Mouse (Mus musculus): ENCODE measurements around the gene Hist1h2bb. TPM values are rescaled to one million over a fixed set of nuclear protein-coding genes. Genes with fewer than 3 reads are reported as not detected.
"Not testable (repeated sequence)": the region's sequence is repeated elsewhere in the genome, so short reads cannot be mapped to it uniquely, and the experiment has no call there.

Gene Hist1h2bb
- polyA plus RNA-seq, 1 experiment from 2014 or later: not detected

GRCm38 (mm10) chr13:23749563-23750121 is 3.1 kb downstream of the Hist1h2bb start:
- H3K79me2 ChIP-seq (ENCODE audit: inconsistent target): no peaks in the 10 kb centered on the region
- 97% methylated on average over 5 of the region's 5 CpGs for WGBS (ENCODE audit: missing documents)
- H3K36me3 ChIP-seq (ENCODE audit: inconsistent target): no peaks in the 10 kb centered on the region
- no peak overlapping the region for H3K4me3 ChIP-seq (ENCODE audit: inconsistent target)
- H3K27ac ChIP-seq: peak overlapping the region; percentile 55

DNA sequence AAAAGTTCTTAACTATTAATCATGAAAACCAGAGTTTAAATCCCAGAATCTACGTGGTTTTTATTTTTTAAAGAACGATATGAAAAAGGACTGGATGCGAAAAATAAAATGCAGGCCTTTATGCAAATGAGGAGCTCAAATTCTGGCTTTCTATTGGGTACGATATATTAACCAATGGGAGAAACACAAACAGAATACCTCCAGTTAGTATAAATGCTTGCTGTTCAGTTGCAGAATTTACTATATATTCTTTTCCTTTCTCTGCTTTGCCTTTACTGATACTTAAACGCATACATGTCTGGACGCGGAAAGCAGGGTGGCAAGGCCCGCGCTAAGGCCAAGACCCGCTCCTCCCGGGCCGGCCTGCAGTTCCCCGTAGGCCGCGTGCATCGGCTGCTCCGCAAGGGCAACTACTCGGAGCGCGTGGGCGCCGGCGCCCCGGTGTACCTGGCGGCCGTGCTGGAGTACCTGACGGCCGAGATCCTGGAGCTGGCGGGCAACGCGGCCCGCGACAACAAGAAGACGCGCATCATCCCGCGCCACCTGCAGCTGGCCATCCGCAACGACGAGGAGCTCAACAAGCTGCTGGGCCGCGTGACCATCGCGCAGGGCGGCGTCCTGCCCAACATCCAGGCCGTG is 4.4 kb downstream of the Hist1h2bb start, which contains the start of gene Hist1h2ab:
Gene Hist1h2ab (plus strand): TSS at position 288 of the 639 bp plus-strand sequence.
- not testable (repeated sequence) for H3K36me3 ChIP-seq (ENCODE audit: inconsistent target); H3K79me2 ChIP-seq (ENCODE audit: inconsistent target)
- peak within 1 kb of the TSS; percentile 80 for H3K27ac ChIP-seq
- H3K4me3 ChIP-seq (ENCODE audit: inconsistent target): peak within 1 kb of the TSS; percentile 10; the same call in 1 of the 2 replicates
- WGBS (ENCODE audit: missing documents): 3% methylated on average over 13 of the region's 47 CpGs

- 0% methylated on average over 11 of the region's 11 CpGs for WGBS (ENCODE audit: missing documents)
- Histone ChIP-seq H3K79me2 (ENCODE audit: inconsistent target) (no peaks in the 10 kb centered on the region), H3K27ac (peak overlapping the region; percentile 80), H3K36me3 (ENCODE audit: inconsistent target) (no peaks in the 10 kb centered on the region), H3K4me3 (ENCODE audit: inconsistent target) (peak overlapping the region; percentile 10; the same call in 1 of the 2 replicates)
Measured at GRCm38 (mm10) chr13:23751478-23751956, 5.0 kb downstream of the Hist1h2bb start.

DNA sequence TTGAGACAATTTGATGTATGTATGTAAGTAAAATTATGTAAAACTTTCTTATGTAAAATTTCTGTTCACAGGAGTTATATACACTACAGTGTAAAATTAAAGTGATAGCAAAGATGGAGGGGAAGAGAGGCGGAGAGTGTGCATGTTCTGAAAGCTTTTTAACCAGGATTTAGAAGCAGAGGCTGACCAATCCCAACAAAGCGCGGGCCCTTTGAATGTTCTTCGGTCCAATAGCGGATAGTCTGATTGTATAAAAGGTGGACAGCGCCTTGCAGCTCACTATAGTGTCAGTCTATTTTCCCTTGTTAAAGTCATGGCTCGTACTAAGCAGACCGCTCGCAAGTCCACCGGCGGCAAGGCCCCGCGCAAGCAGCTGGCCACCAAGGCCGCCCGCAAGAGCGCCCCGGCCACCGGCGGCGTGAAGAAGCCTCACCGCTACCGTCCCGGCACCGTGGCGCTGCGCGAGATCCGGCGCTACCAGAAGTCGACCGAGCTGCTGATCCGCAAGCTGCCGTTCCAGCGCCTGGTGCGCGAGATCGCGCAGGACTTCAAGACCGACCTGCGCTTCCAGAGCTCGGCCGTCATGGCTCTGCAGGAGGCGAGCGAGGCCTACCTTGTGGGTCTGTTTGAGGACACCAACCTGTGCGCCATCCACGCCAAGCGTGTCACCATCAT is 5.7 kb downstream of the Hist1h2bb start, which contains the start of gene Hist1h3b:
Gene Hist1h3b (plus strand): TSS at position 201 of the 675 bp plus-strand sequence.
- peak within 1 kb of the TSS; percentile 80 for H3K27ac ChIP-seq
- H3K79me2 ChIP-seq (ENCODE audit: inconsistent target); H3K36me3 ChIP-seq (ENCODE audit: inconsistent target): not testable (repeated sequence)
- WGBS (ENCODE audit: missing documents): 3% methylated on average over 12 of the region's 47 CpGs
- peak within 1 kb of the TSS; percentile 14 for H3K4me3 ChIP-seq (ENCODE audit: inconsistent target)

DNA sequence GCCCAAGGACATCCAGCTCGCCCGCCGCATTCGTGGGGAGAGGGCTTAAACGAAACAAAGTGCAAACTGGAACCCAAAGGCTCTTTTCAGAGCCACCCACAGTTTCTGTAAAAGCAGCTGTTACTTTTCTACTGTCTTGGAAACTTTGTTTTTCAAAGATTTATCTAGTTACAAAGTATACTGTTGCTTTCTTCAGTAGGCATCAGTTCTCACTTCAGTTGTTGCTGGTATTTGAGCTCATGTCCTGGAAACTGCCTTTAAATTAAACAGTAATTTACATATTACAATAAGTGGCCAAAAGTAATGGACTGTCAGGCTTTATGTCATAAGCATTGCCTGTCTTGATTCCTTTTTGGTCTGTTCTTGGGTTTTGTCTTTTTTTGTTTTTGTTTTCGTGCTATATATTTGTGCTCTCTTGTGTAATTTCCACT is 6.2 kb downstream of the Hist1h2bb start:
- WGBS (ENCODE audit: missing documents): 23% methylated on average over 6 of the region's 6 CpGs
- peak overlapping the region; percentile 47 for H3K27ac ChIP-seq
- H3K4me3 ChIP-seq (ENCODE audit: inconsistent target): peak overlapping the region; percentile 14

DNA sequence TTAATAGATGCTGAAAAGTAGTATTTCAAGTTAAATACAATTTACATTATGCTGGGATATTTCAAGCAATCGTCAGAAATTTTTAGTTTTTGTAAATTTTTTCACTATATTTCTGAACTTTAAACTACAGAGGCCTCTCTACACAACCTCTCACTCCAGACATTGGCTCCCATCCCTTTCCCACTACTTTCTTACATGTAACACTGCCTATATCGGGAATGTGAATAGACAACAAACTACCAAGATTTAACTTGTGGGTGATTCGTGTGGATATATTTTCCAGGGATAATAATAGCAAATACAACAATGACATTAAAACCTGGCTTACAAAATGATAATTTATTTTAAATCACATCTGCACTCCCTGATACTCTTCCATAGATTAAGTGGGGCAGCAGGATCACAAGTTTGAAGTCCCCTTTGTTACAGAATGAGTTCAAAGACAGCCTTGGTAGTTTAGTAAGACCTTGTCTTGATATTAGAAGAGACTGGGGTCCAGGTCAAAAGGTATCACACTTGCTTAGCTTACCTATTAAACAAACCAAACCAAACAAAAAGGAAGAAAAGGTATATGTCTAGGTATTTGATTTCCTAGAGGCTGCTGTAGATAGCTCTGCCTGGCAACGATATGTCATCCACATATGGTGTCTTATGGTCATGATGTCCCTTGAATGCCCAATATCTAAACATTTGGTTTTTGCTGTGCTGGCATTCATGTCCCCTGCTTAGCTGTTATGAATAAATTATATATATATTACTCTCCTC is 7.0 kb downstream of the Hist1h2bb start:
- H3K27ac ChIP-seq: peak overlapping the region; percentile 47
- H3K36me3 ChIP-seq (ENCODE audit: inconsistent target): no peaks in the 10 kb centered on the region
- 75% methylated on average over 4 of the region's 4 CpGs for WGBS (ENCODE audit: missing documents)
- no peaks in the 10 kb centered on the region for H3K79me2 ChIP-seq (ENCODE audit: inconsistent target)
- H3K4me3 ChIP-seq (ENCODE audit: inconsistent target): peak overlapping the region; percentile 14

More for the DNA sequence above, 6.2 kb downstream of the Hist1h2bb start:
- Histone ChIP-seq H3K36me3 (ENCODE audit: inconsistent target) (no peaks in the 10 kb centered on the region), H3K79me2 (ENCODE audit: inconsistent target) (no peaks in the 10 kb centered on the region)

- H3K4me3 ChIP-seq (ENCODE audit: inconsistent target): no peak overlapping the region
- no peaks in the 10 kb centered on the region for H3K79me2 ChIP-seq (ENCODE audit: inconsistent target)
- H3K27ac ChIP-seq: 0 out of 2 replicates have a peak overlapping the region, but pooled peaks have one; percentile 24
- no peaks in the 10 kb centered on the region for H3K36me3 ChIP-seq (ENCODE audit: inconsistent target)
Measured at GRCm38 (mm10) chr13:23755000-23755399, 8.5 kb downstream of the Hist1h2bb start.

DNA sequence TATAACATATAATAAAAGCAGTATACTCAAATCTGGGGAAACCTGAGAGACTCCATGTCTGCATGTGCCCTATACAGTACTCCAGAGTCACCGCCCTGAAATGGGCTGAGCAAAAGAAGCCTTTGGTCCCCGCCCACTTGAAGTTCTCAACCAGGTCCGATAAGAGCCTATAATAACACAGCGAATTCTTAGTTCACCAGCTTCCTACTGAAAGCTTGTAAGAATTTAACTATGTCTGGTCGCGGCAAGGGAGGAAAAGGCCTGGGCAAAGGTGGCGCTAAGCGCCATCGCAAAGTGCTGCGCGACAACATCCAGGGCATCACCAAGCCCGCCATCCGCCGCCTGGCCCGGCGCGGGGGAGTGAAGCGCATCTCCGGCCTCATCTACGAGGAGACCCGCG is 10.3 kb downstream of the Hist1h2bb start, which contains the start of gene Hist1h4b:
Gene Hist1h4b (plus strand): TSS at position 224 of the 400 bp plus-strand sequence.
- peak within 1 kb of the TSS; percentile 16 for H3K4me3 ChIP-seq (ENCODE audit: inconsistent target)
- H3K79me2 ChIP-seq (ENCODE audit: inconsistent target): no peaks in the 10 kb centered on the region
- H3K27ac ChIP-seq: peak within 1 kb of the TSS; percentile 57
- H3K36me3 ChIP-seq (ENCODE audit: inconsistent target): no peaks in the 10 kb centered on the region
- 2% methylated on average over 11 of the region's 22 CpGs for WGBS (ENCODE audit: missing documents)

DNA sequence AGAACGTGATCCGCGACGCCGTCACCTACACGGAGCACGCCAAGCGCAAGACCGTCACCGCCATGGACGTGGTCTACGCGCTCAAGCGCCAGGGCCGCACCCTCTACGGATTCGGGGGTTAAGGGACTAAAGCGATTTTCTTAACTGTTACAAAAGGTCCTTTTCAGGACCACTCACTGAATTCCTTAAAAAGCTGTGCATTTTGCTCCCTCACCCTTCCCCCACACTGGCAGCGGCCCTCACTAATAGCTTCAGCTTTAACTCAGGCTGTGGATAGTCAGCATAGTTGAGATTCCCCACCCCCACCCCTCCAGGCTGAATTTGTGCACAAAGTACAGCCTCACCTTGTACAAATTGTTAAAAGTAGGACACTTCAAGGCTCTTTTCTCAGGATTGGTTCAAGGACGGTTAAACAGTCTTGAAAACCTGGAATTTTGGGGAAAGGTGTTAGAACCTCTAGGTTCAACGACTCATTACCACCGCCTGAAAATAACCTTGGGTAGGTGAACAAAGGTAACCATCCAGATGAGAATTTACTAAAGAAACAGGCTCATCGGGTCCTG is 10.8 kb downstream of the Hist1h2bb start:
- 5% methylated on average over 12 of the region's 23 CpGs for WGBS (ENCODE audit: missing documents)
- Histone ChIP-seq H3K27ac (peak overlapping the region; percentile 57), H3K79me2 (ENCODE audit: inconsistent target) (no peaks in the 10 kb centered on the region), H3K4me3 (ENCODE audit: inconsistent target) (peak overlapping the region; percentile 16), H3K36me3 (ENCODE audit: inconsistent target) (no peaks in the 10 kb centered on the region)

GRCm38 (mm10) chr13:23757921-23758320 is 11.4 kb downstream of the Hist1h2bb start:
- no peak overlapping the region for H3K27ac ChIP-seq
- no peaks in the 10 kb centered on the region for H3K36me3 ChIP-seq (ENCODE audit: inconsistent target)
- H3K4me3 ChIP-seq (ENCODE audit: inconsistent target): no peak overlapping the region; the same call in 1 of the 2 replicates
- H3K79me2 ChIP-seq (ENCODE audit: inconsistent target): no peaks in the 10 kb centered on the region
- WGBS (ENCODE audit: missing documents): 40% methylated on average over 3 of the region's 3 CpGs

DNA sequence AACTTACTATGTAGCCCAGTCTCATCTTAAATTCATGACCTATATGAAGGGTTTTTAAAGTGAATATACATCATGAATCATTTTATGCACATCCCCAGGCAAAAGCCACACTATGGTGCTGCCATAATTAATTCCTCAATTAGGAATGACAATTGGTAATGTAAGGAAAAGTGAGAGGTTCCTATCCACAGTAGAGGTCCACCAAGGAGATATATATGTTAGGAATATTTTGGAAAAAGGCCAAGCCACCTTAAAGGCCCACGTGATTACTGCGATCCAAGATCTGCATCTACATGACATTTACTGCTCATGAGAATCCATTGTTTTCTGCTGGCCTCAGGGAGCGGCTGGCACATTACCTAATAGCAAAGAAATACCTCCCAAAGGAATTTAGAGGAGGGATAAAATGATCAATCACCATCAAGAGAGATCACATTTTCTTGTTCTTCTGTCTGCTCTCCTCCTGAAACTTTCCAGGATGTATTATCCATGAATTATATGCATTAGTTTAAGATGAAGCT is 12.8 kb downstream of the Hist1h2bb start:
- no peak overlapping the region for H3K4me3 ChIP-seq (ENCODE audit: inconsistent target)
- H3K27ac ChIP-seq: no peak overlapping the region
- no peaks in the 10 kb centered on the region for H3K79me2 ChIP-seq (ENCODE audit: inconsistent target)
- WGBS (ENCODE audit: missing documents): 89% methylated on average over 3 of the region's 3 CpGs
- no peaks in the 10 kb centered on the region for H3K36me3 ChIP-seq (ENCODE audit: inconsistent target)

GRCm38 (mm10) chr13:23759916-23760239 is 13.3 kb downstream of the Hist1h2bb start:
- Histone ChIP-seq H3K4me3 (ENCODE audit: inconsistent target) (peak overlapping the region; percentile 26; the same call in 1 of the 2 replicates), H3K79me2 (ENCODE audit: inconsistent target) (no peaks in the 10 kb centered on the region), H3K27ac (peak overlapping the region; percentile 62), H3K36me3 (ENCODE audit: inconsistent target) (no peaks in the 10 kb centered on the region)
- 20% methylated on average over 1 of the region's 1 CpGs for WGBS (ENCODE audit: missing documents)

- H3K36me3 ChIP-seq (ENCODE audit: inconsistent target): no peaks in the 10 kb centered on the region
- no peaks in the 10 kb centered on the region for H3K79me2 ChIP-seq (ENCODE audit: inconsistent target)
- H3K27ac ChIP-seq: peak overlapping the region; percentile 62
- WGBS (ENCODE audit: missing documents): 3% methylated on average over 13 of the region's 27 CpGs
- peak overlapping the region; percentile 26 for H3K4me3 ChIP-seq (ENCODE audit: inconsistent target)
Measured at GRCm38 (mm10) chr13:23760240-23760971, 13.9 kb downstream of the Hist1h2bb start.

Data from macrophage (primary cell).